Mouse (Mus musculus): ENCODE results near the gene Nlrc3. TPM values are rescaled to one million over a fixed set of nuclear protein-coding genes. Genes with fewer than 3 reads are reported as not detected.
"Not testable (repeated sequence)": the region's sequence is repeated elsewhere in the genome, so short reads cannot be mapped to it uniquely, and the experiment has no call there.

The Nlrc3 gene
- polyA plus RNA-seq, 1 experiment from 2014 or later, result 1.1 TPM

DNA sequence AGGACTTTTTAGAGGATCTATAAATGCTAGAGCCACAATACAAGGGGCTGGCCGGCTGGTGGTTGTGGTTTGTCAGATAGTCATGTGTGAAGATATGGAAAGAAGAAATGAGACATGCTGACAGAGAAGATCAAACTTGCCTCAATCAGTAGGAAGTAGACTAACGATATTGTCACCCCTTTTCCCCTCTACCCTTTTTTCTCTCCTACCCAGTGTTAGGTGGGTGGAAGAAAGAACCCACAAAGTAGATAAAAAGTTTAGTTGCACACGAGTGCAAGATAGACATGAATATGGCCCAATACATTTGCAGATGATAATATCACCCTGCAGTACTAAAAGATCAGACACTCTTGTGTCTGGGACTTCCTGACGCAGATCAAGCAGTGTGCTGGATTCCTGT is 12.0 kb upstream of the Nlrc3 start:
- ATAC-seq, result no peak
- H3K27me3 ChIP-seq (ENCODE audit: control insufficient read depth, insufficient read depth, low read depth, low read length), result no peaks in the 10 kb centered on the region
- H3K9ac ChIP-seq (ENCODE audit: low read depth, low read length), result no peak overlapping the region
- H3K4me2 ChIP-seq (ENCODE audit: low read length), result no peak overlapping the region
- H3K27ac ChIP-seq (ENCODE audit: low read length), result no peak overlapping the region
- H3K4me3 ChIP-seq (ENCODE audit: low read depth, low read length), result no peak overlapping the region
- H3K36me3 ChIP-seq (ENCODE audit: control insufficient read depth, insufficient read depth, low read length), result peaks cover 78% of the 10 kb centered on the region
- H3K9me3 ChIP-seq (replicated peaks; ENCODE audit: control insufficient read depth, low read length, poor library complexity, severe bottlenecking), result no peaks in the 10 kb centered on the region
- H3K4me1 ChIP-seq (ENCODE audit: control insufficient read depth, insufficient read depth, low read length), result no peaks in the 10 kb centered on the region
- WGBS, result 95% methylated on average over 4 of the region's 4 CpGs

DNA sequence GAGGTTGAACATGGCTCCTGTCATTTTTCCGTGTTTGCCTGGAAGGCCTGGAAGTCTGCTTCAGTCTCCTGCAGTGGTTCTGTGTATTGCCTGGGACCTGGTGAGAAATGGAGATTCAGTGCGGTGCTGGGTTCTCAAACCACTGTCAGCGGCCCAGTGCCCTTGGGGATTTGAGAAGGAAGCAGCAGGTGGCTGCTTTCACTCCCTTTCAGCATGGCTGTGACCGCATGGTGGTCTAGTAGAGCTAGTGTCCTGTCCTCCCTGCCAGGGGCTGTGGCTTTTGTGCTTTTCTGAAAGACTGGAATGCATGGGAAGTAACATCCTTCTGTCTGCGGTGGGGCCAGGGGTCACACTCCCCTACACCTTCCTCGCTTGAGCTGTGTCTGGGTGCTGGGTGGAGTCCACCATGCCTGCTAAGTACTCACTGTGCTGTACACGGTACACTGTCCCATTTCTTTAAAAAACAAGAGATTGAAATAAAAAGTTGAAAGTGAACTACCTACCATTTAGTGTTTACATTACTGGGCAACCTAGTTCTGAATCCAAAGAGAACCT is 6.8 kb upstream of the Nlrc3 start:
- no peak overlapping the region for H3K27ac ChIP-seq (ENCODE audit: low read length)
- no peaks in the 10 kb centered on the region for H3K9me3 ChIP-seq (replicated peaks; ENCODE audit: control insufficient read depth, low read length, poor library complexity, severe bottlenecking)
- no peak overlapping the region for H3K9ac ChIP-seq (ENCODE audit: low read depth, low read length)
- 41% methylated on average over 7 of the region's 7 CpGs for WGBS
- H3K4me1 ChIP-seq (ENCODE audit: control insufficient read depth, insufficient read depth, low read length), result no peaks in the 10 kb centered on the region
- H3K4me3 ChIP-seq (ENCODE audit: low read depth, low read length), result no peak overlapping the region
- H3K36me3 ChIP-seq (ENCODE audit: control insufficient read depth, insufficient read depth, low read length), result peaks cover 67% of the 10 kb centered on the region
- ATAC-seq, result no peak
- H3K27me3 ChIP-seq (ENCODE audit: control insufficient read depth, insufficient read depth, low read depth, low read length), result no peaks in the 10 kb centered on the region
- H3K4me2 ChIP-seq (ENCODE audit: low read length), result no peak overlapping the region

DNA sequence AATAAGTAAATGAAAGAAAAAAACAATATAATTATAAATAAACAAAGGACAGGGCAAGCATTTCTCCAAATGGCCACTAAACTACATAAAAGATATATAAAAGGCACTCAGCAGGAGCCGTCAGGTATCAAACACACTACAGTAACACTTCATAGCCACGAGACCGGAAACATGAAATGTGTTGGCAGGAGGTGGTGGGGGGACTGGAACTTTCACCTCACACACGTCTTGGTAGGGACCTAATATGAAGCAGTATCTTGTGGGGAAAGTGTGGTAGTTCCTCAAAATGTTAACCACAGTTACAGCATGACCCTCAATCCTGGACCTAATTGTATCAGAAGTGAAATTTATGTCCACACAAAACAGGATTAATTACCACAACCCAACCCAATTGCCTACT is 5.7 kb upstream of the Nlrc3 start:
- H3K4me1 ChIP-seq (ENCODE audit: control insufficient read depth, insufficient read depth, low read length), result no peaks in the 10 kb centered on the region
- 92% methylated on average over 4 of the region's 4 CpGs for WGBS

DNA sequence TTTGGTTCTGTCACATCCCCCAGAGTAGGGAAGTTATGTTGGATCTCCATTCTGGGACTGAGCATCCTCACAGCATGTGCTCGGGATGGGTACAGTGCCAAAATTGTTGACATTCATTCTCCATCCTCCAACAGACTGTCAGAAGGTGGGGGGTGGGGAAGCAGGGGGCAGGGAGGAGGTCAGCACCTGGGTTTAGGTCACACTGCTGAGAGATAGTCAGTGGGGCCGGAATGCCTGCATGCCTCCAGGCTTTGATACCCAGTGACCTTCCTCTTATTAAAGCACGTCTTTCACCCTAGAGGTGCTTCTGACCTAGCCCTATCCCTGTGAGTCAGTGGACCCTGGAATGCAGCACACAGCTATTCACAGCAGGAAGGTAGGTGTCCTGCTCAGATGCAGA is 280 bp upstream of the Nlrc3 start:
- H3K4me2 ChIP-seq (ENCODE audit: low read length), result no peak overlapping the region
- H3K27ac ChIP-seq (ENCODE audit: low read length), result no peak overlapping the region
- H3K36me3 ChIP-seq (ENCODE audit: control insufficient read depth, insufficient read depth, low read length), result peaks cover 36% of the 10 kb centered on the region
- no peak overlapping the region for H3K9ac ChIP-seq (ENCODE audit: low read depth, low read length)
- H3K4me1 ChIP-seq (ENCODE audit: control insufficient read depth, insufficient read depth, low read length), result no peaks in the 10 kb centered on the region
- H3K4me3 ChIP-seq (ENCODE audit: low read depth, low read length), result no peak overlapping the region
- H3K27me3 ChIP-seq (ENCODE audit: control insufficient read depth, insufficient read depth, low read depth, low read length), result no peaks in the 10 kb centered on the region
- whole genome bisulfite sequencing, result 56% methylated on average over 3 of the region's 3 CpGs
- no peak for ATAC-seq
- no peaks in the 10 kb centered on the region for H3K9me3 ChIP-seq (replicated peaks; ENCODE audit: control insufficient read depth, low read length, poor library complexity, severe bottlenecking)

More for the DNA sequence above, 5.7 kb upstream of the Nlrc3 start:
- H3K27me3 ChIP-seq (ENCODE audit: control insufficient read depth, insufficient read depth, low read depth, low read length), result no peaks in the 10 kb centered on the region
- peaks cover 67% of the 10 kb centered on the region for H3K36me3 ChIP-seq (ENCODE audit: control insufficient read depth, insufficient read depth, low read length)
- no peak overlapping the region for H3K9ac ChIP-seq (ENCODE audit: low read depth, low read length)
- H3K27ac ChIP-seq (ENCODE audit: low read length), result no peak overlapping the region
- no peak for ATAC-seq
- no peaks in the 10 kb centered on the region for H3K9me3 ChIP-seq (replicated peaks; ENCODE audit: control insufficient read depth, low read length, poor library complexity, severe bottlenecking)
- H3K4me2 ChIP-seq (ENCODE audit: low read length), result no peak overlapping the region
- no peak overlapping the region for H3K4me3 ChIP-seq (ENCODE audit: low read depth, low read length)

DNA sequence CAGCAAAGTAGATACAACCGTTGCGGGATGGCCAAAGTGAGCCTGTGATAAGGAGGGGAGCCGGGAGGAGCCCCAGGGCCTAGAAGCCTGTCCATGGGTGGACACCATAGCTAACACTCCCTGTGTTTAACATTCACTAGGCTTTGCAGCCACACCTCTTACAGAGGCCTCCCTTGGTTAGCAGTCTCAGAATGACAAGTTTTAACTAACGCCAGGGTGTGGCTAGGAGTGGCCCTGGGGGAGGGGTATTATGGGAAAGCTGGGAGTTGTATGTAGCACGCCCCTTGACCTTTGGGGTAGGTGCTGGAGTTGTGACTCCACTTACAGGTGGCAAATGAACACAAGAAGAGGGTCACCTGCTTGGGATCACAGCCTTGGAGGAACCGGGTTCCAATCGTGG is 774 bp downstream of the Nlrc3 start:
- WGBS, result 90% methylated on average over 7 of the region's 7 CpGs
- H3K4me1 ChIP-seq (ENCODE audit: control insufficient read depth, insufficient read depth, low read length), result no peaks in the 10 kb centered on the region
- peaks cover 27% of the 10 kb centered on the region for H3K36me3 ChIP-seq (ENCODE audit: control insufficient read depth, insufficient read depth, low read length)
- H3K4me2 ChIP-seq (ENCODE audit: low read length), result no peak overlapping the region
- H3K4me3 ChIP-seq (ENCODE audit: low read depth, low read length), result no peak overlapping the region
- no peak overlapping the region for H3K27ac ChIP-seq (ENCODE audit: low read length)
- H3K27me3 ChIP-seq (ENCODE audit: control insufficient read depth, insufficient read depth, low read depth, low read length), result no peaks in the 10 kb centered on the region
- no peaks in the 10 kb centered on the region for H3K9me3 ChIP-seq (replicated peaks; ENCODE audit: control insufficient read depth, low read length, poor library complexity, severe bottlenecking)
- no peak for ATAC-seq
- H3K9ac ChIP-seq (ENCODE audit: low read depth, low read length), result no peak overlapping the region

DNA sequence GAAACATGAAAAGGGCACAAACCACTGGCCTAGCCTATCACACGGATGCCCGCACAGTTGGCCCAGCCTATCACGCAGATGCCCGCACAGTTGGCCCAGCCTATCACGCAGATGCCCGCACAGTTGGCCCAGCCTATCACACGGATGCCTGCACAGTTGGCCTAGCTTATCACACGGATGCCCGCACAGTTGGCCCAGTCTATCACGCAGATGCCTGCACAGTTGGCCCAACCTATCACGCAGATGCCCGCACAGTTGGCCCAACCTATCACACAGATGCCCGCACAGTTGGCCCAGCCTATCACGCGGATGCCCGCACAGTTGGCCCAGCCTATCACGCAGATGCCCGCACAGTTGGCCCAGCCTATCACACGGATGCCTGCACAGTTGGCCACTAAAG is 2.0 kb downstream of the Nlrc3 start:
- H3K36me3 ChIP-seq (ENCODE audit: control insufficient read depth, insufficient read depth, low read length), result peaks cover 17% of the 10 kb centered on the region
- not testable (repeated sequence) for H3K27ac ChIP-seq (ENCODE audit: low read length); H3K9ac ChIP-seq (ENCODE audit: low read depth, low read length); H3K27me3 ChIP-seq (ENCODE audit: control insufficient read depth, insufficient read depth, low read depth, low read length); H3K4me3 ChIP-seq (ENCODE audit: low read depth, low read length); H3K4me1 ChIP-seq (ENCODE audit: control insufficient read depth, insufficient read depth, low read length); H3K9me3 ChIP-seq (replicated peaks; ENCODE audit: control insufficient read depth, low read length, poor library complexity, severe bottlenecking); H3K4me2 ChIP-seq (ENCODE audit: low read length); ATAC-seq
- WGBS, result 92% methylated on average over 19 of the region's 19 CpGs

DNA sequence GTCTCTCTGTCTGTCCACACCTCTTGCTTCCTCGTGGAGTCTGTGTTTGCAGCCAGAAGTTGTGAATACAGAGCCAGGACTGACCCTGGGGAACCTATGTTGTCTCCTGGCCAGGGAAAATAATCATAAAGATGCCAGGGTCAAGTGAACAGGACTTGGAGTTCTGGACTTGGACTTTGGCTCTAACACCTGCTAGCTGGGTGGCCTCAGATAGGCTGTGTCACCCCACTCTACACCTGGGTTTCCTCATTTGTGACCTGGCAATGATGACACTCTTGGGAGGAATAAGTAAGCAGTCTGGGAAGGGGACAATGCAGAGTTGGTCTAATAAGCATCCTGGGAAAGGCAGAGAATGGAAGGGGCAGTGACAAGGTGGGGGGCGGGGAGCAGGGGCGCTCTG is 10.9 kb downstream of the Nlrc3 start:
- Histone ChIP-seq H3K4me2 (ENCODE audit: low read length) (no peak overlapping the region), H3K4me3 (ENCODE audit: low read depth, low read length) (no peak overlapping the region), H3K27ac (ENCODE audit: low read length) (no peak overlapping the region), H3K36me3 (ENCODE audit: control insufficient read depth, insufficient read depth, low read length) (no peaks in the 10 kb centered on the region), H3K4me1 (ENCODE audit: control insufficient read depth, insufficient read depth, low read length) (no peaks in the 10 kb centered on the region), H3K9me3 (replicated peaks; ENCODE audit: control insufficient read depth, low read length, poor library complexity, severe bottlenecking) (no peaks in the 10 kb centered on the region), H3K27me3 (ENCODE audit: control insufficient read depth, insufficient read depth, low read depth, low read length) (no peaks in the 10 kb centered on the region), H3K9ac (ENCODE audit: low read depth, low read length) (no peak overlapping the region)
- ATAC-seq, result no peak
- WGBS, result 86% methylated on average over 3 of the region's 3 CpGs

DNA sequence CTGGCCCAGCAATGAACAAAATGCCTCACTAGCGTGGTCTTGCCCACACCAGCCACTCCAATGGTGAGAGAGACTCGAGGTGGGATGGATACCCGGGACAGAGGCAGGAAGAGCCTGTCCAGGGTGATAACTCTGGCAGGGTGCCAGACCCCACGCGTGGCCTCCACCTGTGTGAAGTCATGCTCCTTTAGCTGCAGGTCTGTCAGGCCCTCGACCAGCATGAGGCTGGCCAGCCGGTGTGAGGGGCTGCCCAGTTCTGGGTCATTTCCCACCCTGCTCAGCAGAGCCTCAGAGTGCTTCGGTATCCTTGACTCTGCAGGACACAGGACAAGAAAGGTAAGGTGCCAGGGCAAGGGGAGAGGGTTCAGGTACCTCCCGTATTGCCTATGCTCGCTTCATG is 11.4 kb downstream of the Nlrc3 start:
- no peak for ATAC-seq
- 79% methylated on average over 10 of the region's 10 CpGs for WGBS
- no peak overlapping the region for H3K4me2 ChIP-seq (ENCODE audit: low read length)
- H3K4me3 ChIP-seq (ENCODE audit: low read depth, low read length), result no peak overlapping the region
- H3K36me3 ChIP-seq (ENCODE audit: control insufficient read depth, insufficient read depth, low read length), result no peaks in the 10 kb centered on the region
- no peak overlapping the region for H3K9ac ChIP-seq (ENCODE audit: low read depth, low read length)
- no peak overlapping the region for H3K27ac ChIP-seq (ENCODE audit: low read length)
- H3K9me3 ChIP-seq (replicated peaks; ENCODE audit: control insufficient read depth, low read length, poor library complexity, severe bottlenecking), result no peaks in the 10 kb centered on the region
- H3K4me1 ChIP-seq (ENCODE audit: control insufficient read depth, insufficient read depth, low read length), result no peaks in the 10 kb centered on the region
- no peaks in the 10 kb centered on the region for H3K27me3 ChIP-seq (ENCODE audit: control insufficient read depth, insufficient read depth, low read depth, low read length)

DNA sequence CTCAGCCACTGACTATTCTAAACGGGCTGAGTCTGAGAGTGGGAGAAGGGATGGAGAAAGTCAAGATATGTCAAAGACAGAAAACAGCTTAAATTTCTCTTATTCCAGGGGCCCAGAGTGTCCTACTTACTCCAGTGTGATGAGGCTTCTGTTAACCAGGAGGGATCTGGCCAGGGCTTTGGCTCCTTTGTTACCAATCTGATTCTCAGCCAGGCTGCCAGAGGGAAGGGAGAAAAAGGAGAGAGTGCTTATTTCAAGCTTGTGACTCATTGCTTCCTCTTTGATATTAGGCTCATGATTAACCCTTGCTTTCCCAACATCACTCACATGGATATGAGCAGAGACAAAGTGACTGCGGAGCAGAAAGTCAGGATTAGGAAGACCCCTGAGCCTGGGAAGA is 17.2 kb downstream of the Nlrc3 start:
- Histone ChIP-seq H3K9ac (ENCODE audit: low read depth, low read length) (no peak overlapping the region), H3K27ac (ENCODE audit: low read length) (no peak overlapping the region), H3K4me2 (ENCODE audit: low read length) (no peak overlapping the region), H3K4me1 (ENCODE audit: control insufficient read depth, insufficient read depth, low read length) (no peaks in the 10 kb centered on the region), H3K9me3 (replicated peaks; ENCODE audit: control insufficient read depth, low read length, poor library complexity, severe bottlenecking) (no peaks in the 10 kb centered on the region), H3K4me3 (ENCODE audit: low read depth, low read length) (no peak overlapping the region), H3K36me3 (ENCODE audit: control insufficient read depth, insufficient read depth, low read length) (no peaks in the 10 kb centered on the region), H3K27me3 (ENCODE audit: control insufficient read depth, insufficient read depth, low read depth, low read length) (no peaks in the 10 kb centered on the region)
- WGBS, result 79% methylated on average over 2 of the region's 2 CpGs
- no peak for ATAC-seq
